Mouse (Mus musculus) cerebral cortex, adult 2 months (tissue): ENCODE results near the gene Pak6.

Experiments used
- WGBS: fragments of 180-500 bp; shearing (Covaris S2); methylation state at CpG from one replicate; pipeline ENCODE4 v1.1.7; 2018; 5-methylcytosine and 5-hydroxymethylcytosine counted together

Pak6 gene

GRCm38 (mm10) chr2:118729194-118729593, 66.1 kb downstream of the Pak6 start:
- 82% methylated on average over 4 of the region's 4 CpGs for WGBS

GRCm38 (mm10) chr2:118729816-118730621, 66.9 kb downstream of the Pak6 start:
- WGBS, result 30% methylated on average over 8 of the region's 8 CpGs

- WGBS, result 12% methylated on average over 3 of the region's 3 CpGs
These were observed 67.5 kb downstream of the Pak6 start for GRCm38 (mm10) chr2:118730622-118730915.

GRCm38 (mm10) chr2:118731981-118732380, 68.9 kb downstream of the Pak6 start:
- 83% methylated on average over 5 of the region's 5 CpGs for WGBS

- 21% methylated on average over 5 of the region's 5 CpGs for WGBS
These were observed 70.2 kb downstream of the Pak6 start for GRCm38 (mm10) chr2:118733341-118733740.

DNA sequence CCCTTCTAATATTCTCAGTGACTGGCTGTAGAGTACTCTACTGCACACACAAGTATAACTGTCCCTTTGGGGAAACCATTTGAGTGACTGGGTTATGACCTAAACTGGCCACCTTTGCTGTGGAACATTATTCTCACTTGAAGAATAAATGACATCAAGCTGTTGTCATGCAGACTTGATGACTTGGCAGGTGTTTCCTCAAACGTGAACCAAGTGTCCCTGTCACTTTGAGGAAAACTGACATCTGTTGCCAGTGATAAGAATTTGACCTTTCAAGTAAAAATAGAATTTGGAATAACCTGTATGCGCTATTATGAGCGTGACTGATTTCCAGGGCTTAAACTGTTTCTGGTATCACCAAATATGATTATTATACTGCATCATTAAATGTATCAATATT, 77.2 kb downstream of the Pak6 start:
- 70% methylated on average over 3 of the region's 3 CpGs for WGBS

GRCm38 (mm10) chr2:118741183-118741582, 78.1 kb downstream of the Pak6 start:
- WGBS, result 45% methylated on average over 9 of the region's 9 CpGs

DNA sequence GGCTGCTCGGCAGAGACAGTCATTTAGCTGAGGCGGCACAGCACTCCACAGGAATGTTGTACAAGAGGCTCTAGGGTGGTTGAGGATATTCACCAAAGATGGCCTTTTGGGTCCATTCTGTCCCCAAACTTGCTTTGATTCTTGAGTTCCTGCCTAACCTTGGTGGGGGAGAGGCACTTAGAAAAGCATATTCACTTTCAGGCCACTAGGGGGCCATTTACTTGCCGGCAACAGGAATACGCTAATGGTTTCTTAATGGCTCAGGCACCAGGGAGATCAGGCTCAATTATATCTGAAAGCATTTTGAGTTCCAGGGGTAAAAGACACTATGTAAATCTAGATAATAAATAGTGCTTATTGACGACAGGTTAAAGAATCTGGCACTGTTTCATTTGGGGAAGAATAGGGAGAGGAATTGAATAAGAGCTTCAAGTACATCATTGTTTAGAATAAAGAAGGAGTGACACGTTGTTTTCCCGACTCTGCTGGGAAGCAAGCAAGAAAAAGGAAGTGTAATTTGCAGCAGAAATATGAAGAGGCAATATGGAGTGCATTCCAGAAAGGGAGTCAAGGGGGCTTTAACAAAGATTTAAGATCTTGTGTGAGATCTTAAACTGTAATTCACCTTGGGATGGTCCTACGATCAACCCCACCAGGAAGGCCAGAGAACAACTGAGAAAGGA, 80.3 kb downstream of the Pak6 start:
- WGBS, result 25% methylated on average over 8 of the region's 8 CpGs

DNA sequence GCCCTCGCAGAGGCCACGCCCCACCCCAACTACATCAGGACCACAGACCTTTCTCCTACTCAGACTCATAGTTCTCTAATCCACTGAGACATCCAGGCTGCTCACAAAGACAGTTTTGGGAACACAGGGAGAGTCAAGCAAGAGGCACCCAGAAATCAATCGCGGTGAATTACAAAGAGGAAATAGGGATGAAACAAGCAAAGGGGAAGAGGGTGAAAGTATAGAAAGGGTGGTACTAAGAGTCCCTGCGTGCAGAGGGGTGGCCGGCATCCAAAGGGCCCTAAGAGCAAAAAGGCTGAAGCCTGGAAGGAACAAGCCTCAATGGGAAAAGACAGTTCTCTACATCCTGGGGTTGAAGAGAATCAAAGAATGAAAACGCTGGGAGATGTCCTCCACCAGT, 81.5 kb downstream of the Pak6 start:
- WGBS, result 25% methylated on average over 7 of the region's 7 CpGs

- WGBS, result 6% methylated on average over 57 of the region's 57 CpGs
These were observed 82.3 kb downstream of the Pak6 start, which contains the start of gene Inafm2 for GRCm38 (mm10) chr2:118745232-118745884. Inafm2 (plus strand) TSS chr2:118745758.

- WGBS, result under 1% methylated on average over 109 of the region's 113 CpGs
These were observed 83.1 kb downstream of the Pak6 start for GRCm38 (mm10) chr2:118745915-118746901.

- WGBS, result 25% methylated on average over 10 of the region's 10 CpGs
These were observed 84.3 kb downstream of the Pak6 start for GRCm38 (mm10) chr2:118747301-118747960.
